ENCODE assay signal across 8 mouse cellular contexts in genomic region chr5:121631106-121631647, GRCm38 (mm10). TPM values are rescaled to one million over a fixed set of nuclear protein-coding genes. Genes with fewer than 3 reads are reported as not detected.
A peak's percentile ranks its signal among the peaks of the same experiment; 100 is the strongest.
DNase-seq lines count a peak whose midpoint lies in the region; ATAC-seq and TF ChIP-seq lines count a peak whose summit lies in the region.
"Not testable (repeated sequence)": the region's sequence is repeated elsewhere in the genome, so short reads cannot be mapped to it uniquely, and the experiment has no call there.

No protein-coding gene starts in this region.

- WGBS in hindbrain, postnatal 0 days = 64% methylated on average over 9 of the region's 9 CpGs
- 56% methylated on average over 9 of the region's 9 CpGs for WGBS in liver, embryonic 14.5 days (ENCODE audit: insufficient replicate concordance)

- DNase-seq in B cell, adult 2 months = peak; percentile 12 to 17
- DNase-seq in ZHBTc4 (ENCODE audit: low read depth, low spot score) = peak; percentile 44
- DNase-seq in cerebellum, postnatal 14 days = peak; percentile 28 to 54
- not testable (repeated sequence) for DNase-seq in hindbrain, postnatal 0 days (ENCODE audit: low spot score); liver, embryonic 14.5 days (ENCODE audit: low read depth in 3 of 3, low spot score in 3 of 3)
- peak; percentile 19 for DNase-seq in kidney, postnatal 14 days
- peak; percentile 28 for DNase-seq in thymus, postnatal 14 days

- not testable (repeated sequence) for ATAC-seq in hindbrain, postnatal 0 days; liver, embryonic 14.5 days (ENCODE audit: insufficient read depth)
- 0 out of 2 replicates have a peak, but pooled peaks have one; percentile 20 for ATAC-seq in monocyte, adult 5-6 weeks (replicated peaks; ENCODE audit: insufficient number of reproducible peaks, low FRiP score, low TSS enrichment, poor library complexity, severe bottlenecking)

- H3K36me3 ChIP-seq in hindbrain, postnatal 0 days (ENCODE audit: insufficient read depth, low read length); liver, embryonic 14.5 days (replicated peaks; ENCODE audit: control insufficient read depth, insufficient read depth, low read depth): not testable (repeated sequence)

- TF ChIP-seq EP300 in liver, embryonic 14.5 days (IDR thresholded peaks at IDR 0.05; ENCODE audit: low read depth) = not testable (repeated sequence)

- not testable (repeated sequence) for H3K4me1 ChIP-seq in hindbrain, postnatal 0 days (ENCODE audit: insufficient read depth, low read length); liver, embryonic 14.5 days (replicated peaks; ENCODE audit: control insufficient read depth in 2 of 2, insufficient read depth in 2 of 2, low read length in 1 of 2)

- H3K9ac ChIP-seq in hindbrain, postnatal 0 days (replicated peaks; ENCODE audit: low read length); liver, embryonic 14.5 days (replicated peaks): not testable (repeated sequence)

- not testable (repeated sequence) for H3K4me3 ChIP-seq in hindbrain, postnatal 0 days (ENCODE audit: low read length); liver, embryonic 14.5 days (ENCODE audit: insufficient read depth in 1 of 2, low read depth in 2 of 2, low read length in 2 of 2)

- not testable (repeated sequence) for H3K9me3 ChIP-seq in hindbrain, postnatal 0 days (ENCODE audit: low read length); liver, embryonic 14.5 days (ENCODE audit: control insufficient read depth, low read length)

- H3K27me3 ChIP-seq in hindbrain, postnatal 0 days (ENCODE audit: insufficient read depth, low read length); liver, embryonic 14.5 days (ENCODE audit: control insufficient read depth, insufficient read depth, low read length): not testable (repeated sequence)

- peak; percentile 20; the same call in 1 of the 2 replicates for TF ChIP-seq CTCF in hindbrain, postnatal 0 days (IDR thresholded peaks at IDR 0.05; ENCODE audit: low read depth)
- peak; percentile 50 for TF ChIP-seq CTCF in liver, embryonic 14.5 days (IDR thresholded peaks at IDR 0.05; ENCODE audit: low read depth)

- not testable (repeated sequence) for H3K27ac ChIP-seq in hindbrain, postnatal 0 days; liver, embryonic 14.5 days

- not testable (repeated sequence) for H3K4me2 ChIP-seq in hindbrain, postnatal 0 days (ENCODE audit: low read depth, low read length); liver, embryonic 14.5 days (ENCODE audit: low read depth)

RNA-seq across cellular contexts. Expression of gene Acad12, which starts 12.4 kb away (rescaled TPM):
- total RNA-seq in hindbrain, postnatal 0 days (2014; rRNA removed) = 1.7 and 3.7 TPM in 2 replicates
- polyA plus RNA-seq in hindbrain, postnatal 0 days (2015; fragmentation: Nextera tagmentation; extraction: Ambion mirVana) = 1.6 and 2.2 TPM in 2 replicates
- 0.81 and 1.1 TPM in 2 replicates for polyA plus RNA-seq in liver, embryonic 14.5 days (2012; rRNA removed)
- polyA plus RNA-seq in liver, embryonic 14.5 days (2014; fragmentation: Nextera tagmentation; extraction: Ambion mirVana) = 0.69 and 0.87 TPM in 2 replicates
- total RNA-seq in monocyte, adult 5-6 weeks (2017) = 0.10 to 6.7 TPM (median 0.96 TPM) in 3 replicates

RNA-seq across cellular contexts. Expression of gene Acad10, which starts 29.1 kb away (rescaled TPM):
- total RNA-seq in hindbrain, postnatal 0 days (2014; rRNA removed) = 0.72 and 5.1 TPM in 2 replicates
- 1.2 and 1.4 TPM in 2 replicates for polyA plus RNA-seq in hindbrain, postnatal 0 days (2015; fragmentation: Nextera tagmentation; extraction: Ambion mirVana)
- polyA plus RNA-seq in liver, embryonic 14.5 days (2012; rRNA removed) = 1.6 and 1.7 TPM in 2 replicates
- polyA plus RNA-seq in liver, embryonic 14.5 days (2014; fragmentation: Nextera tagmentation; extraction: Ambion mirVana) = 2.2 and 2.6 TPM in 2 replicates
- total RNA-seq in monocyte, adult 5-6 weeks (2017) = 1.7 to 3.4 TPM (median 2.6 TPM) in 3 replicates

RNA-seq across cellular contexts. Expression of gene Brap, which starts 29.2 kb away (rescaled TPM):
- 41.2 and 41.7 TPM in 2 replicates for total RNA-seq in hindbrain, postnatal 0 days (2014; rRNA removed)
- polyA plus RNA-seq in hindbrain, postnatal 0 days (2015; fragmentation: Nextera tagmentation; extraction: Ambion mirVana) = 43.5 and 44.0 TPM in 2 replicates
- polyA plus RNA-seq in liver, embryonic 14.5 days (2012; rRNA removed) = 9.7 and 12.5 TPM in 2 replicates
- polyA plus RNA-seq in liver, embryonic 14.5 days (2014; fragmentation: Nextera tagmentation; extraction: Ambion mirVana) = 22.7 and 22.9 TPM in 2 replicates
- total RNA-seq in monocyte, adult 5-6 weeks (2017) = 109 to 124 TPM (median 113 TPM) in 3 replicates

RNA-seq across cellular contexts. Expression of gene Aldh2, which starts 37.6 kb away (rescaled TPM):
- total RNA-seq in hindbrain, postnatal 0 days (2014; rRNA removed) = 87.7 and 106 TPM in 2 replicates
- 150 and 157 TPM in 2 replicates for polyA plus RNA-seq in hindbrain, postnatal 0 days (2015; fragmentation: Nextera tagmentation; extraction: Ambion mirVana)
- 113 and 157 TPM in 2 replicates for polyA plus RNA-seq in liver, embryonic 14.5 days (2012; rRNA removed)
- polyA plus RNA-seq in liver, embryonic 14.5 days (2014; fragmentation: Nextera tagmentation; extraction: Ambion mirVana) = 48.1 and 61.7 TPM in 2 replicates
- total RNA-seq in monocyte, adult 5-6 weeks (2017) = 233 to 306 TPM (median 259 TPM) in 3 replicates
